Mouse (Mus musculus) lung, postnatal 0 days (tissue): ENCODE measurements at regions not wholly inside any gene's neighbourhood (a gene's known extent, or its start where the extent isn't known, plus 50 kb on each side); places are given as distances from the start of the nearest gene placed in this dataset.
"Not testable (repeated sequence)": the region's sequence is repeated elsewhere in the genome, so short reads cannot be mapped to it uniquely, and the experiment has no call there.

ENCODE experiments used
- ATAC-seq: fragments of 200-750 bp; cut with Nextera tagmentation; 2 replicates; pipeline ENCODE4 v1.8.0; 2017; ENCODE audit warnings: moderate library complexity
- DNase-seq: peaks from one replicate; pipeline ENCODE4 v3.0.0-alpha.2; 2016; ENCODE audit warnings: low spot score
- H3K27ac ChIP-seq: fragments of 300-500 bp; sonication (generic); 2 replicates; pipeline ENCODE4 v1.5.1; 2014; ENCODE audit warnings: antibody characterized with exemption, mild to moderate bottlenecking, low read length, mixed read lengths
- H3K27me3 ChIP-seq: fragments of 300-500 bp; sonication (generic); replicated peaks from 2 replicates; pipeline ENCODE4 v1.6.1; 2014; ENCODE audit warnings: low read length, mixed read lengths; ENCODE audit not compliant: insufficient read depth
- H3K36me3 ChIP-seq: fragments of 300-500 bp; sonication (generic); 2 replicates; pipeline ENCODE4 v1.6.1; 2014; ENCODE audit warnings: low read length, mixed read lengths; ENCODE audit not compliant: insufficient read depth
- H3K4me1 ChIP-seq: fragments of 300-500 bp; sonication (generic); 2 replicates; pipeline ENCODE4 v1.6.1; 2014; ENCODE audit warnings: antibody characterized with exemption, low read depth, low read length, mixed read lengths; ENCODE audit not compliant: insufficient read depth
- H3K4me2 ChIP-seq: fragments of 300-500 bp; sonication (generic); replicated peaks from 2 replicates; pipeline ENCODE4 v1.6.1; 2014; ENCODE audit warnings: low read depth, mild to moderate bottlenecking, low read length, moderate library complexity, mixed read lengths
- H3K4me3 ChIP-seq: fragments of 300-500 bp; sonication (generic); 2 replicates; pipeline ENCODE4 v1.5.1; 2014; ENCODE audit warnings: low read depth, low read length
- H3K9ac ChIP-seq: fragments of 300-500 bp; sonication (generic); replicated peaks from 2 replicates; pipeline ENCODE4 v1.6.1; 2014; ENCODE audit warnings: low read depth, mild to moderate bottlenecking
- H3K9me3 ChIP-seq: fragments of 300-500 bp; sonication (generic); 2 replicates; pipeline ENCODE4 v1.6.1; 2016; ENCODE audit warnings: low read length, mixed read lengths
- CTCF ChIP-seq: IDR thresholded peaks from 2 replicates; pipeline ENCODE4 v1.5.1; 2016; ENCODE audit warnings: antibody characterized with exemption, mild to moderate bottlenecking
- WGBS: fragments of 180-500 bp; shearing (Covaris S2); extraction: QIAGEN DNeasy Blood & Tissue Kit; methylation state at CpG from one replicate; pipeline ENCODE4 v1.1.7; 2014; 5-methylcytosine and 5-hydroxymethylcytosine counted together

DNA sequence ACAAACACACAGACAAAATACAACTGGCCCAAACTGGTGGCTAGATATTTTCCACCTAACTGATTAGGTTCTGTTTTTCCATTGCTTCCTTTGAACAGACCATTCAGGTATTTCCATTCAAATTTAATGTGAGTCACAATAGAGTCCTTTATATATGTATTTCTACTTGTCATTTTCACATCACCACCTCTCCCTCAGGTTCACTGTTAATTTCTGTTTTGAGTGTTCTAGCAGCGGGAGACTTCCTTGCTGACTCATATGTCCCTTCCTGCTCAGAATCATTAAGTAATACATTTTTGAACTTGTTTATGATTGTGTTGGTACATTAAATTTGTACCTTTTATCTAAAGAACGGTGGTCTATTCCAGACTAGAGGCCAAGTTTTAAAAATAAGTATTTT, 959.4 kb downstream of the Diaph2 start:
- WGBS: 66% methylated on average over 2 of the region's 2 CpGs
- DNase-seq (no peak), ATAC-seq (no peak)
- no peak overlapping the region for H3K27ac ChIP-seq
- H3K4me2 ChIP-seq: no peak overlapping the region
- H3K4me3 ChIP-seq: no peak overlapping the region
- H3K36me3 ChIP-seq: no peaks in the 10 kb centered on the region
- H3K27me3 ChIP-seq: no peaks in the 10 kb centered on the region
- no peaks in the 10 kb centered on the region for H3K4me1 ChIP-seq
- TF ChIP-seq CTCF: no peak
- no peaks in the 10 kb centered on the region for H3K9me3 ChIP-seq
- H3K9ac ChIP-seq: no peak overlapping the region

DNA sequence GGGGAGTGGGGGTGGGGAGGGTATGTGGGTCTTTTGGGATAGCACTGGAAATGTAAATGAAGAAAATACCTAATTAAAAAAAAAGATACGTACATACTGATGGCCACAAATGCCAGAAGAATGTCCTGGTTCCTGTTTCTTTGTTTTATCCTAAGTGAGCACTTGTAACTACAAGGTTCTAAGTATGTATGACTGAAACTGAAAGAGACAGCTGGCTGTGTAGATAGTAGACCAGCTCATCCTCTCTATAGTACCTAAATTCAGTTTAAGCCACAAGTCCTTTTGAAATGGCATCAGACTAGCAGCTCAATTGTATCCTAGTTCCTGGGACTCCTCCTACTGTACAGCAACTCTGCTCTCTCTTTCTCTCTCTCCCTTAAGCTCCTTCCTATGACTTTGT, 994.6 kb downstream of the Diaph2 start:
- not testable (repeated sequence) for DNase-seq, H3K9ac ChIP-seq
- 79% methylated on average over 1 of the region's 1 CpGs for WGBS

More for the DNA sequence above, 994.6 kb downstream of the Diaph2 start:
- H3K4me3 ChIP-seq, ATAC-seq, H3K9me3 ChIP-seq, H3K27ac ChIP-seq, H3K4me2 ChIP-seq, H3K27me3 ChIP-seq, H3K36me3 ChIP-seq, H3K4me1 ChIP-seq: not testable (repeated sequence)
